ENCODE assay signal across 29 mouse cellular contexts in genomic region chr7:134242773-134243172, GRCm38 (mm10). TPM values are rescaled to one million over a fixed set of nuclear protein-coding genes. Genes with fewer than 3 reads are reported as not detected.
DNase-seq lines count a peak whose midpoint lies in the region; ATAC-seq and TF ChIP-seq lines count a peak whose summit lies in the region.
"Had no signal": no experiment of that assay in that cellular context is flagged by ENCODE, and none has a peak within 500 bp of the region (broad histone marks: within the 10 kb centered on the region; RNA-seq: fewer than 3 reads in every experiment).

No protein-coding gene starts in this region.

- no peak for TF ChIP-seq POLR2A in heart, adult 2 months (IDR thresholded peaks at IDR 0.05; ENCODE audit: insufficient read depth, low read depth, low read length)

- H3K9ac ChIP-seq in heart, adult 2 months (ENCODE audit: low read depth, low read length) = no peak overlapping the region
- no peak overlapping the region for H3K9ac ChIP-seq in heart, embryonic 12.5 days
- H3K9ac ChIP-seq in kidney, embryonic 16.5 days (replicated peaks; ENCODE audit: low read length) = no peak overlapping the region
- H3K9ac ChIP-seq: embryonic facial prominence, embryonic 12.5 days; forebrain, embryonic 15.5 days; hindbrain, embryonic 15.5 days; liver, embryonic 12.5 days; liver, postnatal 0 days; midbrain, embryonic 13.5 days; neural tube, embryonic 13.5 days had no signal

- H3K4me2 ChIP-seq in heart, embryonic 12.5 days = no peak overlapping the region
- H3K4me2 ChIP-seq in kidney, embryonic 16.5 days (replicated peaks; ENCODE audit: low read depth, low read length) = no peak overlapping the region
- H3K4me2 ChIP-seq: embryonic facial prominence, embryonic 12.5 days; forebrain, embryonic 15.5 days; heart, embryonic 11.5 days; hindbrain, embryonic 15.5 days; liver, embryonic 12.5 days; midbrain, embryonic 13.5 days; neural tube, embryonic 13.5 days had no signal

- no peak for ATAC-seq in heart, embryonic 12.5 days (ENCODE audit: insufficient number of reproducible peaks, low FRiP score)
- no peak for ATAC-seq in kidney, embryonic 16.5 days (ENCODE audit: low FRiP score, low TSS enrichment)
- ATAC-seq: CD4-positive, CD25-positive, alpha-beta regulatory T cell, adult 4 months; forebrain, embryonic 15.5 days; inflammation-experienced regulatory T-cells, adult 6 months; liver, embryonic 12.5 days; liver, postnatal 0 days; midbrain, embryonic 13.5 days had no signal

- no peaks in the 10 kb centered on the region for H3K36me3 ChIP-seq in heart, adult 2 months (ENCODE audit: control insufficient read depth, insufficient read depth, low read length)
- H3K36me3 ChIP-seq in heart, embryonic 12.5 days = no peaks in the 10 kb centered on the region
- H3K36me3 ChIP-seq in kidney, embryonic 16.5 days (ENCODE audit: insufficient read depth, low read length) = no peaks in the 10 kb centered on the region
- H3K36me3 ChIP-seq: embryonic facial prominence, embryonic 12.5 days; forebrain, embryonic 15.5 days; hindbrain, embryonic 10.5 days; hindbrain, embryonic 15.5 days; liver, embryonic 12.5 days; midbrain, embryonic 13.5 days; neural tube, embryonic 13.5 days had no signal

- WGBS in heart, adult 2 months = 50% methylated on average over 1 of the region's 1 CpGs
- WGBS in heart, embryonic 12.5 days = 77% methylated on average over 1 of the region's 1 CpGs
- 85% methylated on average over 1 of the region's 1 CpGs for WGBS in kidney, embryonic 16.5 days

- H3K9me3 ChIP-seq in heart, embryonic 12.5 days (replicated peaks) = no peaks in the 10 kb centered on the region
- H3K9me3 ChIP-seq in kidney, embryonic 16.5 days (ENCODE audit: low read length) = peaks cover 4% of the 10 kb centered on the region; the same call in 1 of the 2 replicates
- H3K9me3 ChIP-seq: embryonic facial prominence, embryonic 12.5 days; forebrain, embryonic 15.5 days; hindbrain, embryonic 10.5 days; hindbrain, embryonic 15.5 days; liver, embryonic 12.5 days; midbrain, embryonic 13.5 days; neural tube, embryonic 13.5 days had no signal

- intact Hi-C loops in heart, adult 2 months (cut with DNase I) = no loop called here

- DNase-seq in heart, adult 2 months = peak in 1 of 2 experiments; percentile 28
- DNase-seq in kidney, postnatal 14 days = no peak
- peak; percentile 18 to 48 for DNase-seq in kidney, postnatal 25 days
- DNase-seq in lung, postnatal 36 days = peak; percentile 50
- no peak for DNase-seq in B cell, adult 2 months
- DNase-seq: adrenal gland, postnatal 14 days; cerebellum, adult 11-12 months; cerebellum, adult 9-11 months; embryo, embryonic 11 days; gastrocnemius, adult 2 months; gastrocnemius, postnatal 36 days; layer of hippocampus, postnatal 36 days; left cerebral cortex, postnatal 4 days; liver, postnatal 0 days; thymus, adult 2 months; thymus, postnatal 36 days had no signal

- TF ChIP-seq CTCF in heart, adult 2 months (IDR thresholded peaks at IDR 0.05) = no peak

- H3K79me2 ChIP-seq in heart, adult 2 months (replicated peaks; ENCODE audit: control insufficient read depth, insufficient read depth, low read length) = no peaks in the 10 kb centered on the region

- no peaks in the 10 kb centered on the region for H3K27me3 ChIP-seq in heart, adult 2 months (ENCODE audit: control insufficient read depth, insufficient read depth, low read length)
- H3K27me3 ChIP-seq in heart, embryonic 12.5 days (replicated peaks) = no peaks in the 10 kb centered on the region
- no peaks in the 10 kb centered on the region for H3K27me3 ChIP-seq in kidney, embryonic 16.5 days (ENCODE audit: insufficient read depth, low read length)
- H3K27me3 ChIP-seq: embryonic facial prominence, embryonic 12.5 days; forebrain, embryonic 15.5 days; hindbrain, embryonic 15.5 days; liver, embryonic 12.5 days; midbrain, embryonic 13.5 days; neural tube, embryonic 13.5 days had no signal

- no peaks in the 10 kb centered on the region for H3K4me1 ChIP-seq in heart, adult 2 months (ENCODE audit: control insufficient read depth, insufficient read depth, low read length)
- no peaks in the 10 kb centered on the region for H3K4me1 ChIP-seq in heart, embryonic 12.5 days (replicated peaks)
- H3K4me1 ChIP-seq in kidney, embryonic 16.5 days (ENCODE audit: insufficient read depth, low read length) = no peaks in the 10 kb centered on the region
- H3K4me1 ChIP-seq: forebrain, embryonic 15.5 days; hindbrain, embryonic 15.5 days; neural tube, embryonic 13.5 days had no signal

- TF ChIP-seq EP300 in heart, adult 2 months (IDR thresholded peaks at IDR 0.05; ENCODE audit: insufficient read depth, low read depth, low read length) = 0 out of 2 replicates have a peak, but pooled peaks have one; percentile 33

- no peak overlapping the region for H3K4me3 ChIP-seq in heart, adult 2 months
- no peak overlapping the region for H3K4me3 ChIP-seq in heart, embryonic 12.5 days
- no peak overlapping the region for H3K4me3 ChIP-seq in kidney, embryonic 16.5 days (ENCODE audit: low read length)
- H3K4me3 ChIP-seq: embryonic facial prominence, embryonic 12.5 days; forebrain, embryonic 15.5 days; gastrocnemius, adult 2 months; hindbrain, embryonic 10.5 days; hindbrain, embryonic 15.5 days; liver, embryonic 12.5 days; midbrain, embryonic 13.5 days; neural tube, embryonic 13.5 days had no signal

- H3K27ac ChIP-seq in heart, adult 2 months = peak overlapping the region; percentile 48
- H3K27ac ChIP-seq in heart, embryonic 12.5 days (ENCODE audit: poor library complexity, severe bottlenecking) = no peak overlapping the region
- 0 out of 2 replicates have a peak overlapping the region, but pooled peaks have one; percentile 42 for H3K27ac ChIP-seq in kidney, embryonic 16.5 days (ENCODE audit: low read length)
- H3K27ac ChIP-seq: embryonic facial prominence, embryonic 12.5 days; forebrain, embryonic 15.5 days; gastrocnemius, adult 2 months; hindbrain, embryonic 10.5 days; hindbrain, embryonic 15.5 days; liver, embryonic 12.5 days; macrophage; midbrain, embryonic 13.5 days; neural tube, embryonic 13.5 days had no signal

RNA-seq across cellular contexts. Expression of gene Adam12, which starts 10.8 kb away (rescaled TPM):
- total RNA-seq in heart, adult 2 months (2021) = under 1 TPM; 0.57 to 0.80 TPM
- polyA plus RNA-seq in heart, adult 2 months (2012; rRNA removed) = 0.66 and 0.67 TPM in 2 replicates
- 3.9 and 4.6 TPM in 2 replicates for polyA plus RNA-seq in heart, embryonic 12.5 days (2016; fragmentation: Nextera tagmentation; extraction: Ambion mirVana)
- polyA plus RNA-seq in kidney, embryonic 16.5 days (2015; fragmentation: Nextera tagmentation; extraction: Ambion mirVana) = 4.5 and 5.2 TPM in 2 replicates
- polyA plus RNA-seq: macrophage had no signal

Comparison
In these comparisons a context has a peak if more than half of its experiments do, and no peak if none do; other contexts are left out.
1. DNase-seq: peak in kidney, postnatal 25 days (2 of 2) and lung, postnatal 36 days (single experiment); none in kidney, postnatal 14 days (single experiment) and B cell, adult 2 months (0 of 2).